Mouse (Mus musculus): Measurements from ENCODE around the gene Shank1. TPM values are rescaled to one million over a fixed set of nuclear protein-coding genes. Genes with fewer than 3 reads are reported as not detected.

Shank1 gene
- polyA plus RNA-seq, 2 experiments = 4.3 to 13.6 TPM

GRCm38 (mm10) chr7:44269397-44269796 is 40.7 kb upstream of the Shank1 start:
- peaks cover 3% of the 10 kb centered on the region; the same call in 1 of the 2 replicates for H3K27me3 ChIP-seq (ENCODE audit: control insufficient read depth, insufficient read depth, low read length)
- ATAC-seq (ENCODE audit: low FRiP score, low read depth) (no peak), DNase-seq (ENCODE audit: low spot score) (no peak)
- 83% methylated on average over 2 of the region's 2 CpGs for WGBS
- H3K4me2 ChIP-seq (replicated peaks; ENCODE audit: low read depth, low read length, severe bottlenecking) = no peak overlapping the region
- H3K9me3 ChIP-seq (ENCODE audit: control insufficient read depth, low read length) = no peaks in the 10 kb centered on the region
- no peak overlapping the region for H3K9ac ChIP-seq (ENCODE audit: low read depth, low read length, severe bottlenecking)
- H3K36me3 ChIP-seq (ENCODE audit: control insufficient read depth, insufficient read depth, low read length) = no peaks in the 10 kb centered on the region
- TF ChIP-seq POLR2A (IDR thresholded peaks at IDR 0.05; ENCODE audit: borderline replicate concordance, extremely low read depth, insufficient read depth, insufficient read length) = no peak
- H3K4me3 ChIP-seq (replicated peaks; ENCODE audit: low read length) = no peak overlapping the region
- no peak overlapping the region for H3K27ac ChIP-seq (replicated peaks; ENCODE audit: low read depth, low read length)
- no peaks in the 10 kb centered on the region for H3K4me1 ChIP-seq (ENCODE audit: control insufficient read depth, insufficient read depth, low read length)

GRCm38 (mm10) chr7:44271309-44271708 is 38.7 kb upstream of the Shank1 start:
- 74% methylated on average over 2 of the region's 2 CpGs for WGBS
- no peak overlapping the region for H3K4me2 ChIP-seq (replicated peaks; ENCODE audit: low read depth, low read length, severe bottlenecking)
- H3K9me3 ChIP-seq (ENCODE audit: control insufficient read depth, low read length) = no peaks in the 10 kb centered on the region
- ATAC-seq (ENCODE audit: low FRiP score, low read depth) (no peak), DNase-seq (ENCODE audit: low spot score) (no peak)
- H3K4me3 ChIP-seq (replicated peaks; ENCODE audit: low read length) = no peak overlapping the region
- peaks cover 3% of the 10 kb centered on the region; the same call in 1 of the 2 replicates for H3K27me3 ChIP-seq (ENCODE audit: control insufficient read depth, insufficient read depth, low read length)
- no peak overlapping the region for H3K27ac ChIP-seq (replicated peaks; ENCODE audit: low read depth, low read length)
- no peaks in the 10 kb centered on the region for H3K36me3 ChIP-seq (ENCODE audit: control insufficient read depth, insufficient read depth, low read length)
- H3K9ac ChIP-seq (ENCODE audit: low read depth, low read length, severe bottlenecking) = no peak overlapping the region
- no peak for TF ChIP-seq POLR2A (IDR thresholded peaks at IDR 0.05; ENCODE audit: borderline replicate concordance, extremely low read depth, insufficient read depth, insufficient read length)
- H3K4me1 ChIP-seq (ENCODE audit: control insufficient read depth, insufficient read depth, low read length) = no peaks in the 10 kb centered on the region

DNA sequence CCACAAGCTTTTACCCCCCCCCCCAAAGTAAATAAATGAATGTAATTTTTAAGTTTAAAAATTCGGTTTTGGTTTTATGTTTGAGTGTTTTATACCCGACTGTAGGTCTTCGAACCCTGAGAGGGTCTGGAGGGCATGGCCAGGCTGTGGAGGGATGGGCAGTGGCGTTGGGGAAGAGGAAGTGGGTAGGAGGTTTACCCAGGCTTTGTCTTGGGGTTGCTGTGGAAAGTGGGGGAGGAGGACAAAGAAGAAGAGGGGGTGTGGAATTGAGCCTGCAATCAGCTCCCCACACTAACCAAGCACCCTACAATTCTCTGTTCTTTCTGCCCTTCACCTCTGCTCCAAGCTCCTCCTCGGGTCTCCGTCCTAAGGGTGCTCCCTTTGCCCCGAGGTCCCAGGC is 37.5 kb upstream of the Shank1 start:
- Histone ChIP-seq H3K4me1 (ENCODE audit: control insufficient read depth, insufficient read depth, low read length) (no peaks in the 10 kb centered on the region), H3K4me3 (replicated peaks; ENCODE audit: low read length) (no peak overlapping the region), H3K27me3 (ENCODE audit: control insufficient read depth, insufficient read depth, low read length) (peaks cover 3% of the 10 kb centered on the region; the same call in 1 of the 2 replicates), H3K4me2 (replicated peaks; ENCODE audit: low read depth, low read length, severe bottlenecking) (no peak overlapping the region), H3K27ac (replicated peaks; ENCODE audit: low read depth, low read length) (no peak overlapping the region), H3K9me3 (ENCODE audit: control insufficient read depth, low read length) (no peaks in the 10 kb centered on the region), H3K9ac (ENCODE audit: low read depth, low read length, severe bottlenecking) (no peak overlapping the region), H3K36me3 (ENCODE audit: control insufficient read depth, insufficient read depth, low read length) (no peaks in the 10 kb centered on the region)
- ATAC-seq (ENCODE audit: low FRiP score, low read depth) (no peak), DNase-seq (ENCODE audit: low spot score) (no peak)
- 91% methylated on average over 7 of the region's 7 CpGs for WGBS
- no peak for TF ChIP-seq POLR2A (IDR thresholded peaks at IDR 0.05; ENCODE audit: borderline replicate concordance, extremely low read depth, insufficient read depth, insufficient read length)

GRCm38 (mm10) chr7:44273446-44273845 is 36.6 kb upstream of the Shank1 start:
- 66% methylated on average over 7 of the region's 7 CpGs for WGBS
- peaks cover 3% of the 10 kb centered on the region; the same call in 1 of the 2 replicates for H3K27me3 ChIP-seq (ENCODE audit: control insufficient read depth, insufficient read depth, low read length)
- H3K4me1 ChIP-seq (ENCODE audit: control insufficient read depth, insufficient read depth, low read length) = no peaks in the 10 kb centered on the region
- TF ChIP-seq POLR2A (IDR thresholded peaks at IDR 0.05; ENCODE audit: borderline replicate concordance, extremely low read depth, insufficient read depth, insufficient read length) = no peak
- ATAC-seq (ENCODE audit: low FRiP score, low read depth) (no peak), DNase-seq (ENCODE audit: low spot score) (no peak)
- H3K27ac ChIP-seq (replicated peaks; ENCODE audit: low read depth, low read length) = no peak overlapping the region
- H3K9ac ChIP-seq (ENCODE audit: low read depth, low read length, severe bottlenecking) = no peak overlapping the region
- H3K4me3 ChIP-seq (replicated peaks; ENCODE audit: low read length) = no peak overlapping the region
- H3K36me3 ChIP-seq (ENCODE audit: control insufficient read depth, insufficient read depth, low read length) = no peaks in the 10 kb centered on the region
- no peak overlapping the region for H3K4me2 ChIP-seq (replicated peaks; ENCODE audit: low read depth, low read length, severe bottlenecking)
- no peaks in the 10 kb centered on the region for H3K9me3 ChIP-seq (ENCODE audit: control insufficient read depth, low read length)

DNA sequence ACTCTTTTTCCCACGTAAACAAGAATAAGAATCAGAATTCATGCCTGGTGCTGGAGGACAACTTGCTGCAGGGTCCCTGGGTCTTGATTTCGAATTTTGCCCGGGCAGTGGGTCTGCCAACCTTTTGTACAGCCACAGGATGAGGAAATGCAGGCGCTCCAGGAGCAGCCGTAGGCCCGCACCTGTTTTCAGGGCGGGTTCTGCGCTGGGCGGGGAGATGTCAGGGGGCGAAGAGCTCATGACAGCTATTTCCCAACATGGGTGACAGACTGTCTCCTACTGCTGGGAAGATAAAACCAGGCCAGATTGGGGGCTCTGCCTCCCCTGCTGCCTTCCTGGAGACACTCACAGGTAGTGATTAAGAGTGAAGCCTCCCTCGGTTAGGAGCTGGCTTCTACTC is 36.0 kb upstream of the Shank1 start:
- WGBS = 23% methylated on average over 11 of the region's 11 CpGs
- DNase-seq (ENCODE audit: low spot score) = no peak
- no peak for TF ChIP-seq POLR2A (IDR thresholded peaks at IDR 0.05; ENCODE audit: borderline replicate concordance, extremely low read depth, insufficient read depth, insufficient read length)

DNA sequence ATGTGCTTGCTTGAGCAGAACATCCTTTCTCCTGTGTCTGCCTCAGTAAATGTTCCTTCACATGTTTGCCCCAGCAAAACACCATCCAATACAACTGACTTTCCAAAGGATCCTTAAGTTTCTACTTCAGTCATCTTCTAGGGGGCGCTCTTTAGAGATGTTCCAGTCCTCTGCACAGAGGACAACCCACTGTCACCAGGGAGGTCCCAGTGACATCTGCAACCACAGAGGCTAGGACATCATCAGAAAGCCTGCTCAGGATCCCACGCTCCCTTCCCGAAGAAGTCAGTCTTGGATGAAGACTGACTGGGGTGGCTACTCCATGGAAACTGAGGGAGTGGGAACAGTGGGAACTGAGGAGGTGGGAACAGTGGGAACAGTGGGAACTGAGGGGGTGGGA is 34.5 kb upstream of the Shank1 start:
- H3K4me2 ChIP-seq (replicated peaks; ENCODE audit: low read depth, low read length, severe bottlenecking) = no peak overlapping the region
- H3K4me3 ChIP-seq (replicated peaks; ENCODE audit: low read length) = no peak overlapping the region
- no peaks in the 10 kb centered on the region for H3K36me3 ChIP-seq (ENCODE audit: control insufficient read depth, insufficient read depth, low read length)
- H3K4me1 ChIP-seq (ENCODE audit: control insufficient read depth, insufficient read depth, low read length) = no peaks in the 10 kb centered on the region
- no peak for DNase-seq (ENCODE audit: low spot score)
- ATAC-seq (ENCODE audit: low FRiP score, low read depth) = no peak
- H3K9ac ChIP-seq (ENCODE audit: low read depth, low read length, severe bottlenecking) = no peak overlapping the region
- no peak for TF ChIP-seq POLR2A (IDR thresholded peaks at IDR 0.05; ENCODE audit: borderline replicate concordance, extremely low read depth, insufficient read depth, insufficient read length)
- peaks cover 3% of the 10 kb centered on the region; the same call in 1 of the 2 replicates for H3K27me3 ChIP-seq (ENCODE audit: control insufficient read depth, insufficient read depth, low read length)
- 73% methylated on average over 3 of the region's 3 CpGs for WGBS
- H3K9me3 ChIP-seq (ENCODE audit: control insufficient read depth, low read length) = no peaks in the 10 kb centered on the region
- H3K27ac ChIP-seq (replicated peaks; ENCODE audit: low read depth, low read length) = no peak overlapping the region

More for the DNA sequence above, 36.0 kb upstream of the Shank1 start:
- Histone ChIP-seq H3K4me3 (replicated peaks; ENCODE audit: low read length) (no peak overlapping the region), H3K27me3 (ENCODE audit: control insufficient read depth, insufficient read depth, low read length) (peaks cover 3% of the 10 kb centered on the region; the same call in 1 of the 2 replicates), H3K9ac (ENCODE audit: low read depth, low read length, severe bottlenecking) (no peak overlapping the region), H3K4me2 (replicated peaks; ENCODE audit: low read depth, low read length, severe bottlenecking) (no peak overlapping the region), H3K36me3 (ENCODE audit: control insufficient read depth, insufficient read depth, low read length) (no peaks in the 10 kb centered on the region), H3K27ac (replicated peaks; ENCODE audit: low read depth, low read length) (no peak overlapping the region), H3K9me3 (ENCODE audit: control insufficient read depth, low read length) (no peaks in the 10 kb centered on the region), H3K4me1 (ENCODE audit: control insufficient read depth, insufficient read depth, low read length) (no peaks in the 10 kb centered on the region)
- ATAC-seq (ENCODE audit: low FRiP score, low read depth) = no peak

Data from limb, embryonic 14.5 days (tissue).